Mouse (Mus musculus): Measurements from ENCODE around the gene Ano6.

The Ano6 gene

DNA sequence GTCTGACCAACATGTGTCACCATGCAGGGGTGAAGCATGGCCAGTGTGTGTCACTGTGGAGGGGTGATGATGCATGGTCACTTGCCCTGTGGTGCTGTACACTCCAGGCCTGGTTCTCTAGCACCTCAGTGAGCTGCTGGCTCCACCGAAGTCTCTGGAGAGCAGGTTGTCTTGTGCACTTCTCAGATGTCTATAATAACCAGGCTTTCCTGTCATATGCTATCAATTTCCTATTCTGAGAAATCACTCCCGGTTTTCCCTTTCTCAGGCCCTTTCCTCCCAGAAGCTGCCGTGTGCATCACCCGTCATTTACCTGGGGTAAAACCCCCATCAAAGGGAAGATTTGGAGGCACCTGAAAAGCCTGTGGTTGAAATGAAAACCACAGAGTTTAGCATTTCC is 101.5 kb downstream of the Ano6 start:
- no peak for DNase-seq

DNA sequence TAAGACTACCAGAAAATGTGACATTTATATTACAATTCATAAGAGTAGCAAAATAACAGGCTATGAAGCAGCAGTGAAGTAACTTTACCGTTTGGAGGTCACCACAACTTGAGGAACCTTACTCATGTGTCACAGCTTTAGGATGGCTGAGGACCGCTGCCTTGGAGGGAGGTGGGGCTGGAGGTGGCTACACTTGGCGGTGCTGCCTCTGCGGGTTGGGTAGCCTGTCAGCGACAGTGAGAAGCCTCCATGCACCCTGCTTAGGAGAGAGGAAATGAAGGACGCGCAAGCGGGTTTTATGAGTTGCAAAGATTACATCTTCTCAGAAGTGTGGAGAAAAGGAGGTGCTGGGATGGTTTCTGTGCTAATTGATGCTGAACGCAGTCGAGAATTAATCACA is 102.3 kb downstream of the Ano6 start:
- DNase-seq = no peak

DNA sequence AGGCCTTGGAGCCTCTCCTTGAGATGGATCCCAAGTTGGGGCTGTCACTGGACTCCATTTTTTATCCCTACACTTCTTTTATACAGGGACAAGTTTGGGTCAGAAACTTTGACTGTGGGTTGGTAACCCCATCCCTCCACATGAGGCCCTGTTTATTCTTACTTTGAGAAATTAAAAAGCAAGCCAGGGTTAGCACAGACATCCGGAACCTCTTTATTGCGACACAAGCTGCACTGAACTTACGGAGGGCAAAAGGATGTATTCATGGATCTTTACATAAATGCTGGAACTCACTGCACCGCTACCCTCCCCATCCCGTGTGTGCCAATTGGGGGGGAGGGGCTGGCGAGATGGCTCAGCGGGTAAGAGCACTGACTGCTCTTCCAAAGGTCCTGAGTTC is 105.1 kb downstream of the Ano6 start:
- DNase-seq = no peak

DNA sequence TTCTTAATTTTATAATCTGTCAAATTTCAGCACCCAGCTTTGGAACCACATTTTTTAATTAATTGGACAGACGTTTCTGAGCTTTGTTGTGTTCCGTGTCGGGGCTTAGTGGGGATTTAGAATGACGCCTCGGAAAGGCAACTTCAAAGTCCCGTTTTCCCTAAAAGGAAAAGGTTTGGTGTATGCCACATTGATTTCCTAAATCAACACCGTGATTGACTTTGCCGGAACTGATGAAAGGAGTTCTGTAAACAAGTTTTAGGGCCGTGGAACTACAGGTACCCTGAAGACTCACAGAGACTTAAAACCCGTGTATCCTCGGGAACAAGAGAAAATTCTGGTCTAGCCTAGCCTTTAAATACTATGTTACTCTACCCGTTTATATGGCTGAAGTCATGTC is 107.0 kb downstream of the Ano6 start:
- DNase-seq = no peak

DNA sequence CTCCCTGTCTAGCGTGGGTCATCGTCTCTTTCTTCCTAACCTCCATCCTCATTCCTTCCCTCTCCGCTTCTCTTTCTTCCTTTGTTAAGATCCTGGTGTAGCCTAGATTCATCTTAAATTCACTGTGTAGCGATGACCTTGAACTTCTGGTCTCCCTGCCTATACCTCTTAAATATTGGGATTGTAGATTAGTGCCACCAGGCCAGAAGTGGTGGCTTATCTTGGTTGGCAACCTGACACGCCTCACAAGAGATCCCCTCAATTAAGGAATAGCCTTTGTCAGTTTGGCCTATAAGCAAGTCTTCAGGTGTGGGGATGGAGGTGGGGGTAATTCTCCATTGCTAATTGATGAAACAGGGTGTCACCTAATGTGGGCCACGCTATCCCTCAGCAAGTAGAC is 107.8 kb downstream of the Ano6 start:
- DNase-seq = no peak

DNA sequence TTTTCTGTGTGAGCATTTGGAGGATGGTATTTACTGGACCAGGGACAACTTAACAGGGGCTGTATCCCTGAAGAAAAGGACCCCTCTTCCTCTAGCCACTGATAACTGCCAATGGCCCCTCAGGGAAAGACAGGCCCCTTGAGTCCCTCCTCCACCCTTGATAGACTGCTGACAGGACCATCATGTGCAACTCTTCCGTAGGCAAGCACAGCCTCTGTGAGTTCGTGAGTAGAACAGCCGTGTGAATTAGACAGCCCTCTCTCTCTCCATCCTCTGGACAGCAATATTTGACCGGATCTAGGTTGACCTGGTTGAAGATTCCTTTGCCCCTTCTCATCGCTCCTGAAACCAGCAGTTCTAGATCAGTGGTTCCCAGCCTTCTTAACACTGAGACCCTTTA is 111.8 kb downstream of the Ano6 start:
- DNase-seq = no peak

DNA sequence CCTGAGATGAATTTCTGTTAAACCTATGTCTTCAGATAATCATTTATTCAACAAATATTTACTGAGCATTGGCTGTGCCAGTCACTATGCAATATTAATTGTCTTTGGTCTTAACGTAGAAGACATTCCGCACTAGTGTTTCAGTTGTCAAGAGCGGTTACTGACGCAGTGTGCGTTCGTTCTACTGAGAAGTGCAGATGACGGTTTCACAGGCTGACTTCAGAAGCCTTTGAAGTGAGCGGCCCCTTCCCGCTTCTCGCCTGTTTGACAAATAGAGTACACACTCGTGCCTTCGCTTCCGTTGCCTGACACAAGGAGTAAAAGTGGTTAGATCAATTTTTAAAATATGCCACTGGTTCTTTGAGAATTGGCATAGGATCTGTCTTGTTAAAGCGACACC is 113.6 kb downstream of the Ano6 start:
- no peak for DNase-seq

DNA sequence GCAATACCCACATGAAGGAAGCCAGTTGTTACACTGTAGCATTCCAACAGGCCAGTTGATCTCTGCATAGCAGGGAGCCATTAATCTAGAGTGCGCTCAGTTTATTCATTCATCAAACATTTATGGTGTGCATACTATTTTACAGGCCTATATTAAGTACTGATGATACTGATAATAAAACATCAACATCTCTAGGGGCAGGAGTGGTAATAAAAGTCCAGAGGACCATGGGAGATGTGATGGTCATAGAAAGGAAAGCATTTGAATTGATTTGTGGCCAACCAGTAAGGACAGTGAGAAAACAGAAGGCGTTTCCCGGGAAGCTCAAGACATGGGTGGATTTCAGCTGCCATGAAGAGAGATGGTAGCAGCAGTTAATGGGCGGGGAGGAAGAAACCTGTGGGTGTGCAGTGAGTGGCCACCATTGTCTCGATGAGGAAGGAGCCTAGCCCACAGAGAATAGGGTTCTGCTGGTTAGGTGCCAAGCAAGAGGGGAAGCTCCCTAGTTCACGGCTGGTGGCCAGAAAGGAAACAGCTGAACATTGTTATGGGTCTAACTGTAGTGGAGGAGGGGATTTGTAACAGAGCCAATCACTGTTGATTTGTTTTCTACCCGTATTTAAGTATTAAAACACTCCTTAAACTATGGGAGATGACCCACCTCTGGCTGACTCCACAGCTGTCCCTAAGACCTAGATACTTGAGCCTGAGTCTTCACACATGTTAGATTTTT is 115.5 kb downstream of the Ano6 start:
- peak; percentile 78 for DNase-seq

DNA sequence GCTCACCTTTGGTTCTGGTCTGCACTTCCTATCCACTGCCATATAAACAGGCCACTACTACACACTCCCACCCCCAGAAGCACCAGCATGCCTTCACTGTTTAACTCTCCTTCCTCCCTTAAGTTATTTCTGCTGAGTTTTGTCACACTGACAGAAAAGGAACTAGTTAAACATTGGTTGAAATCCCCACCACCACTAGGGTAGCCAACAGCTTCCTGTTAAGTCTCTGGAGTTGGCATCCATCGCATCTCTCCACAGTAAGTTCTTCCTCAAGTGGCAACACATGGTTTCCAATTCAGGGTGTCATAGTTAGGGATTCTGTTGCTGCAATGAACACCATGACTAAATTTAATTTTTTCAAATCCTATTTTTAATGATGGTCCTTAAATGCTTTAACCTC is 116.2 kb downstream of the Ano6 start:
- no peak for DNase-seq

DNA sequence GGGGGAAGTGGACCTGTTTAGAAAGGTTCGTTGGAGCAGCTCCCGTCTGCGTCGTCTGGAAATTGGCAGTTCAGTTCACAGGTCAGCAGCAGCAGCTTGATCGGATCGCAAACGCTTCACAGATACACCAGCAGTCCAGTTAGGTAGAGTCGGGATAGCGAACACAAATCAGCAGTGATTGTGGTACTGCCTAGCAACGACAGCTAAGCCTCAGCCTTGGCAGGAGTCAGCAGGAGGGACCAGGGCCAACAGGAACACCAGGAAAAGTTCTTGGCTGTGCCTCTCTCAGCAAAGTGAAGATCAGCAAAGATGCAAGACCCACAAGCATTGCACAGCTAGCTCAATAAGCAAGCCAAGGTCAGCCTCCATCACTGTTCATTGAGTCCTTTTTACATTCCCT is 116.7 kb downstream of the Ano6 start:
- DNase-seq = peak; percentile 77

DNA sequence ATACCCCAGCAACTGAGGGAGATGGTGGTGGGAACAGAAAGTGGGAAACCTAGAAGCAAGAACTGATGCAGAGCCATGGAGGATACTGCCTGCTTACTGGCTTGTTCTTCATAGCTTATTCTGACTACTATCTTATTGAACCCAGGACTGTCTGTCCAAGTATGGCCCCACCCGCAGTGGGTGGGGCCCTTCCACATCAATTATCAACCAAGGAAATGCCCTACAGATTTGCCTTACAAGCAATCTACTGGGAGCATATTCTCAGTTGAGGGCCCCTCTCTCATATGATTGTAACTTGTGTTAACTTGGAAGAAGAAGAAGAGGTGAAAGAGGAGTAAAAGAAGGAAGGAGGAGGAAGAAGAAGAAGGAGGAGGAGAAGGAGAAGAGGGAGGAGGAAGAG is 117.3 kb downstream of the Ano6 start:
- no peak for DNase-seq

DNA sequence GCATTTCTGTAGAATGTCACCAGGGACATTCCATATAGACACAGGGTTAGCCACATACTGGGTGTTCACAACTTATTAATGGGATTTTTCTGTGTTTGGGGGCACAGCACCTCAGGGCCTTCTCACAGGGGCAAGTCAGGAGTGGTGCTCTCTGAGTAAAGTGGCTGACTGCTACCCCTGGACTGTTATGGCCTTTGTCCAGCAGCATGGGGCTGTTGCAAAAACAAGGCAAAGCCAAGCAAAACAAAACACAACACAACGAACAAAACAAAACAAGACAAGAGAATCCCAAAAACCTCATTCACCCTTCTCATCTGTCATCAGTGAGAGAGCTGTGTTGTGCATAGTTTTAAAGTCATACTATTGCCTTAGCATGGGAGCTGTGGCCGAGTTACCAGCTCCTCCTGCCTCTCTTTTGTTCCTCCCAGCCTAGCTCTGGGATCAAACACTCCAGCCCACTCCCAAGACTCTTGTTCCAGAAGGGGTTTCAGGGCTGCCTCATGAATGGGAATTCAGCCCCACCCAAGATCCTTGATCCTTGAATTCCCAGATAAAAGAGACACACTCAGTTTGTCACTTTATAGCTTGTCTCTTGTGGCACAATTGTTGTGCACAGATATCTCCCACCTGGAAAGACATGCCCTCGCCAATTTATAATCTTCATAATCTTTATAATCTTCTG is 119.6 kb downstream of the Ano6 start:
- DNase-seq = no peak

DNA sequence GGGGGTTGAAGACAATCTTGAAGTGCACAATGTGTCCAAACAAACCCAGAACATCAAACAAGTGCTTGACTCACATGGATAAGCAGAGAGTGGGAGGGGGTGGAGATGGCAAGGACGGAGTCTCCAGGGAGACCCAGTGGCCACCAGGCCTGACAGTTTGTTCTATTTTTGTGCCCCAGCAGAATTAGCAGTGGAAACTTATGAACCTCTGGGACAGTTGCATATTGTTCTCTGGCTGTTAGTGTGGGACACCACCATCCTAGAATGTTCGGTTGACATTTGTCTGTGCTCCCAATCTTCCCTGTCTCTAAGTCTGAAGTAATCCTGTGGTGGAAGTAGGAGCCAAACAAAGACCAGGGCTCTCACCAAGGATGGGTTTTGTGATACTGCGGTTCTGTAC is 124.3 kb downstream of the Ano6 start:
- no peak for DNase-seq

DNA sequence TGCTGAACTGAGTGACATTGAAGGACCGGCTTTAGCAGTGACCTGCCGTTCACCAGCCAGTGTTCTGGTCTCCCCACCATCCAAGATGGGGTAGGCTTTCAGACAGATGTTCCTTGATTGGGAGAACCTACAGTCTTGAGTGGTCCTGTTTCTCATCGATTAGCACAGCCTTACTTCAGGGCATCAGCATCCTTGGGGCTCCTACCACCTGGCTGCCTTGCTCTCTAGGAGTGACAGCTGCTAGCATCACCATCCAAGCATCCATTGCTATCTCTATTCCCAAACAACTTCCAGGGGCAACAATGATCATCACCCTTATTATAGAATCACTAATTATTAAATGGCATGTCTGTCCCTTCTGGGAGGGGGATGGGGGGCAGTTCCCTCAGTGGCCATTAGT is 124.8 kb downstream of the Ano6 start:
- no peak for DNase-seq

DNA sequence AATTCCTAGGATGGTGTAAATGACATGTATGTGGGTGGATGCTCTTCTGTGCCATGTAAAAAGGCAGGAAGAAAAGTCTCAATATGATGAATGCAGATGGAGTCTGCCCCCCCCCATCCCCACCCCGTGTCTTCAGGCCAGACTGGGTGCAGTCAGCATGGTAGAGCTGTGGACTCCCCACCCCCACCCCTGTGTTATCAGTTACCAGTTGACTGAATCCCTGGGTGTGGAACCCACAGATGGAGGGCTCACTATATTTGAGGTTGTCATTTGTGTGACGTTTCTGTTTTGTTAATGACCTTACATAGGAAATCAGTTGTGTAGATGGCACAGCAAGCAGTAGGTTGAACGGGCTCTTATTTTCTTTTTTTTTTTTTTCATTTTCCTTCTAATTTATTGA is 126.7 kb downstream of the Ano6 start:
- no peak for DNase-seq

DNA sequence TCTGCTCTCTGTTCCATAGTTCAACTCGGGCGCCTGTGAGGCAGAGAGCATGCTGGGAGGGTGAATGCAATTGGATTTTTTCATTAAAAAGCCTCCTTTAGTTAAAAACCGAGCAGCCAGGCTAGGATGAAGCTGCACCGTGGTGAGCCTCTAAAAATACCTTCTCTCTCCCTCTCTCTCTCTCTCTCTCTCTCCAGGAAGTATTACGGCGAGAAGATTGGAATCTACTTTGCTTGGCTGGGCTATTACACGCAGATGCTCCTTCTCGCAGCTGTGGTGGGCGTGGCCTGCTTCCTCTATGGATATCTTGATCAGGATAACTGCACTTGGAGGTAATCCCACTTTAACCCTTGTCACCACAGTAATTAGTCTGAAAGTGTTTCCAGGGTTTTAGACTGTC is 129.4 kb downstream of the Ano6 start:
- no peak for DNase-seq

DNA sequence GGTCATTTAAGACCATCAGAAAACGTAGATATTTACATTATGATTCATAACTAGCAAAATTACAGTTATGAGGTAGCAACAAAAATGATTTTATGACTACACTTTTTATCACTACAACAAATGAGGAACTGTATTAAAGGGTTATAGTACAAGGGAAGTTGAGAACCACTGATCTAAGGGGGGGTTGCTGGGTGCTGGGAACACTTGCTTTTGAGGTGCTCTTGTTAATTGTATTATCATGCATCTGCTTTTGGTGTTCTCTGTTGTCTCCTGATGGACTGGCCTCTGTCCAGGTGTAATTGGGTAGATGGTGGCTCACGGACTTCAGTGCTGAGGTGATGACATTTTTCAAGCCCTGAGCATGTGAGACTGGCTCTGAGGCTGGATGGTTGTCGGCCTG is 130.4 kb downstream of the Ano6 start:
- DNase-seq = no peak

DNA sequence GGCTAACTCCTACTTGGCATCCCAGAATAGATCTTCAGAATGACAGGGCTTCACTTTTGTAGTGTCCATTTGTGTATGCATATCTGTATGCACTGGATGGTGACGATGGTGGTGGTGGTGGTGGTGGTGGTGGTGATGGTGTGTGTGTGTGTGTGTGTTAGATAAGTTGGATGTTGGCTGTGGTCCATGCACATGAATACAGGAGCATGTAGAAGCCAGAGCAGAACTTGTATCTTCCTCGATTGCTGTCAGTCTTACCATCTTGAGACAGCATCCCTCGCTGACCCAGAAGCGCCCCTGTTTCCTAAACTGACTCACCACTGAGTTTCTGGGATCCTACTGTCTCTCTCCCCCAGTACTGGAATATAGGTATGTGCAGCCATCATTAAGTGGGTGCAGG is 131.0 kb downstream of the Ano6 start:
- DNase-seq = no peak

DNA sequence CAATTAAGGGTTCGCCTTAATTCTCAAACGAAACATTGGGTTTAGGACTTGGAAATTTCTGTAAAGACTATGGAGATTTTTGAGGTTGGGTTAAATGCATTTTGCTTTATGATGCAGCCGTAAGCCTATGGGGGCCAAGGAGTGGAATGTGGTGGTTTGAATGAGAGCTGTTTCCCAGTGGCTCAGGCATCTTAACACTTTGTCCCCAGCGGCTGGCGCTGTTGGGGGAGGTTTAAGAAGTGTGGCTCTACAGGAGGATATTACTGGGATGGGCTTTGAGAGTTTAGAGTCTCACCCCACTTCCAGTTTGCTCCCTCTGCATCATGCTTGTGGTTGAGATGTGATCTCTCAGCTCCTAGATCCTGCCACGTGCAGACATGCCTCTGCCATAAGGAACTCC is 131.9 kb downstream of the Ano6 start:
- no peak for DNase-seq

DNA sequence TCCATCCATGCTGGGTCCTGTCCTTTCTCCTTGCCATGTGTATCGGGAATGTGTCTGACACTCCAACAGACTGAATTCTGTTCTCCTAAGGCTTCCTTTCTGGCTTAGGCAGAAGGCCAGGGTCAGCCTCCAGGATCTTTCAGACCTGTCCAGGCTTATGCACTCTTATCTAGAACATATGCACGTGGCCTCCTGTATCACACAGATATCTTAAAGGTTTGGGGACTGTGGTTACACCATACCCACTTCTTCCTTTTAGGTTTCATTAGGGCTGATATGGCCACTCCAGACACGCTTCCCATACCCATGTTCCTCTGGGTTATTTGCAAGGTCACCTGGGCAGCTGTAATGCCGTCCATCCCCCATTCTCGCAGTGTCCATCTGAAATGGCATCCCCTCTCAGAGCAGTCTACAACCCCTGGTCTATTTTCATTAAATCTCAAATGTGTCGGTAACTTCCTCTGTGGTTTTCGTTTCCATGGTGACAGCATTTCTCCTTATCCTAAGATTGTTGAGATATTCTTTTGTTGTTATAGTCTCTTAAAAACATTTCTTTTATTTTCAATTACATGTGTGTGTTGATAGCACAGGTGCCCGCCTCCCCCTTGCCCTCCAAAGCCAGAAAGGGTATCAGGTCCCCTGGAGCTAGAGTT is 134.8 kb downstream of the Ano6 start:
- DNase-seq = no peak

DNA sequence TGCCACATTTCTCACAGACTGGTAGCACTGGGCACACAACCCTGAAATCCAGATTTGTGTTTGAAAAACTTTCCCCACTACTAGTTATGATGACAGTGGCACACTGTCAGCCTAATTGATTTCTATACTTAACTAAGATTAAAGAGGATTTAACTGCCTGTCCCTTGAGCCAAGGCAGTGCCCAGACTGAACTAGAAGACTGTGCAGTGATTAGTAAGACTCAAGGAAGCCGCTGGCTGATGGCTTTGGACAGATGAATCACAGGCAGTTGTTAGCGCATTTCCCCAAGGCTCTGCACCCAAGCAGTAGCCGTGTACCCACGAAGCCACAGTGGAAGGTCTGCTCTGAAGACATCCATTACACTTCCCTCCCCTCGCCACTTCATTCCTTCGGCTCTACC is 138.4 kb downstream of the Ano6 start:
- no peak for DNase-seq

DNA sequence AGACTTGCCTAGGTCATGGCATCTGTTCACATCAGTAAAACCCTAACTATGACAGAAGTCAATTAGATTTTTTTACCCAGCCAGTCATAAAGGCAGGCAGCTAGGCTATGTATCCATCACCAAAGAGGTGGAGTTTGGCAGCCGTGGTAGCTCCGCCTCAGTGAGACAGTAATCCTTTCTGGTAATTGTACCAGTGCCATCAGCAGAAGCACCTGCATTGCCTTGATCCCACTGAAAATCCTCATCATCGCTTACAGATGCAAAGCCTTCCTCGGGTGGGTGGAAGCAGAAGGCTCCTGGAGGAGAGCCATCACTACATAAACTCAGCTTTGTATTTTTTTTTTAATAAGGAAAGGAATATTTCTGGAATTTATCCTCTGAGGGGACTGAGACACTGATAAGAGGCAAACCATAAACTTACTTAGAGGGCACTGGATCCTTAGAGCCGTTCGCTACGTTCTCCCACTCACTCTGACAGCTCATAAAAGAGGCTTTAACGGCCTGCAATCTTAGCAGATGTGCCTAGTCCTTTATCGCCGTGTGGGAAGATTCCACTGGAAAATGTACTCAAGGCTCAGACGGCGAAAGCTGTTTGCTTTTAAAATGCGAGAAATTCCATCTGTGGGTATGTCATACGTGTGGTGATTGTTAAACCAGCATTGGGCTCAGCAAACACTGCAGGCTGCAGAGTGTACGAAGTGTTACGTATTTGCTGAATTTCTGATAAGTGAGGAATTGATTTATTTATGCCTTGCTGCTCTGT is 140.6 kb downstream of the Ano6 start:
- peak; percentile 24 for DNase-seq

DNA sequence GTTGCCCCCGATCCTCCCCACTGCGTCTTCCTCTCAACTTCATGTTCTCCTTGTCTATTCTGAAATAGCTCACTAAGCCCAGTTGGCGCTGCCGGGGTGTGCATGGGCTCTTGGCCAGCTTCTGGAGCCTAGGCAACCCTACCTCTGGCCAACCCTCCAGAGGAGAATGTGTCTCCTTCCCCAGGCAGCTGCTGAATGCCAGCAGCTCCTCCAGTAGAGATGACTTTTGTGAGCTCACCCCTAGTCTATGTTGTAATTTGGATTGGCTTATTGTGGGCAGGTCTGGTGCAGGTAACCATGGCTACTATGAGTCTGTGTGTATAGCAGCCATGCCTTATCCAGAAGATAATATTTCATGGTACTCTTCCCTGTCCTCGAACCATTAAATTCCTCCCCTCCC is 141.7 kb downstream of the Ano6 start:
- DNase-seq = peak; percentile 58

DNA sequence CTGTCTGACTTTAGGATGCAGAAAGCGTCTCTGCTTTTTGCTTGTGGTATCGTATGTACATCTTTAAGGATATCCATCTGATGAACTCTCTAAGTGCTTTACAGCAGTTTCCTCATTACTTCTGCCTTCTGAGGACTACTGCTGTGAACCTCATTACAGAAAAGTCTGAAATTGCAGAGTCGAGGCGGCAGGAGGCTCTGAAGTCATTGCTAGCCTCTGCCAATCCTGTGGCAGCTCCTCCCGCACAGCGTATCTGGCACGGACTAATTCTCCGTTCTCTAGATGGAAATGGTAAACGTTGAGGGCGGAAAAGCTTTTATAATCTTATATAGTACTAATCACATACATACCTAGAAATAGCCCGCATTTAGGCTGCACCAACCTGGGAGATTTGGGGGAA is 144.5 kb downstream of the Ano6 start:
- DNase-seq = no peak

Measured in lung, postnatal 14 days (tissue).